Mouse (Mus musculus): ENCODE measurements around the gene Tia1. TPM values are rescaled to one million over a fixed set of nuclear protein-coding genes. Genes with fewer than 3 reads are reported as not detected.

Gene Tia1
- total RNA-seq, 2 experiments from 2014 or later, result 26.6 to 27.1 TPM

DNA sequence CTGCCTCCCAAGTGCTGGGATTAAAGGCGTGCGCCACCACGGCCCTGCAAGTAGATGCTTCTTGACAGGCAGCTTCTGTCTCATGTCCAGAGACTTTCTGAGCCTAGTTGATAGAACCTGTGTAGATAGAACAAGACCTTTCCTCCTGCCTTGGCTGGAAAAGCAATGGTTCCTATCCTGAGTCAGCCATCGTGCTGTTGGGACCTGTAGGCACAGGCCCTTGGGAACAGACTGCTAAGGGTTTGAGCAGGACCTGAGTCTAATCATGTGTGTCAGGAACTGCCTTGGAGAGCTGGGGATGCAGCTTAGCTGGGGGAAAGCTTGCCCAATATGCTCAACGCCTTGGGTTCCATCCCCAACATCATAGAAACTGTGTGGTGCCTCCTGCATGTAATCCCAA lies 70.1 kb downstream of the Tia1 start:
- no peak for DNase-seq (ENCODE audit: low spot score)
- intact Hi-C loops (cut with DNase I), result no loop called here

DNA sequence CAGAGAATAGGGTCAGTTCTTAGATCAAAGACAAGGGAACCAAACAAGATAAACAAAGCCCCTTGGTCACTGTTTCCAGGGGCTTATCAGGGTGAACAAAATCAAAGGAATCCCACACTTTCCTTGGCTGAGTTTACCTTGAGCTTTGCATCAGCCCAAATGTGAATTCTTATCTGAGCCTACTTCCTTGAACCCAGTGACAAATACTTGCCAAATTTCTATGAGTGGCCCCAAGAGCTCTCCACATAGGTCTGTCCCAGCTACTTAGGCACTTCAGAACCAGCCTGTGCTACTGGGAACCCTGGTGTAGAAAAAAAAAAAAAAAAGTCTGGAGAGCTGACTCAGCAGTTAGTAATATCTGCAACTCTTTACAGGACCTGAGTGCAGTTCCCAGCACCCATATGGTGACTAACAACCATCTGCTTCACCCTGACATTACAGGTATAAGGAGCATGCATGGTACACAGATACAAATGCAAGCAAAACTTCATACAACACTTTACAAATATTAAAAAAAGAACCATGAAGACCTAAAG lies 70.7 kb downstream of the Tia1 start:
- DNase-seq (ENCODE audit: low spot score), result no peak
- intact Hi-C loops (cut with DNase I), result no loop called here

DNA sequence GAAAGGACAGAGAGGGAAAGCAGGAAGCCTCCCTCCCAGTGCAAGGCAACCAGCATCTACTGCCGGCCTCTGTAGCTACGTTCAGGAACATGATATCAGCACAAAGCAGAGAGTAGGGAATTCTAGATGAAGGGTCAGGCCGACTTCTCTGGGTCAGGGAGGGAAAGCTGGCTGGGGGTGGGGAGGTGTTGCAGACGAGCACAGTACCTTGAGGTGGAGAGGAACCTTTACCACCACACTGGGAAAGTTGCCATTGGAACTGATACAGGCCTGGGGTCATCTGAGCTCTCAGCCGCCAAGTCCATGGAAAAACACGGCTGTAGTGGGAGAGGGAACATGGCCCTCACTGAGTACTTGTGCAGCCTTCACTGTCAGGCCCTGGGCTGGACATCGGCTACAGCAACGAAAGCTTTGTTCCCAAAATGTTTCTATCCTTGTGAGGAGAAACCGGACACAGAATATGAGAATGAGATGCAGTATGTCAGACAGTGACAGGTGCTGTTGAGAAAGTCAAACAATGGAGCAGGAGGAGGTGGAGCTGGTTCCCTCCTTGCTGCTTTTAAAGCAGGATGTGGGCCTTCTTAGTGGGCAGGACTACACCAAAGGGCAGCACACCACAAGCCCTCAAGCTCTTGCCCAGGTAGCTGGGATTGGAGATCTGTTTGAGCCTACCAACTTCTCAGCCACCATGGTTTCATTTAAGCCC lies 71.6 kb downstream of the Tia1 start:
- DNase-seq (ENCODE audit: low spot score), result peak; percentile 25
- intact Hi-C loops (cut with DNase I), result no loop called here

DNA sequence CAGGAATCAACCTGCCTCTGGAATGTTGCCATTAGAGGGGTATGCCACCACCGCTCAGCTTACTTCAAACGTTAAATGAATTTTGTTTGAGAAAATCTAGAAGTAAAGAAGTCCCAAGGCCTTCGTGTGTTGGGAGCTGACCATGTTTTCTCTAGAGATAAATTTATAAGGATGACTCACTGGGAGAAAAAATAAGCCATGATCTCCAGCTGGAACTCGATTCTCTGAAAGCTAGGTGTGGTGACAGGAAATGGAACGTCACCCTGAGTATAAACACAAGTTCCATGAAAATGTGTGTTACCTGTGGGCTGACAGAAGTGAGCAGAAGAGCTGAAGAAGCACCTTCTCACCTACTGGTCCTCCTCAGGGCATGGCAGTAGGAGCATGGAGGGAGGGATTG lies 72.9 kb downstream of the Tia1 start:
- DNase-seq (ENCODE audit: low spot score), result no peak
- intact Hi-C loops (cut with DNase I), result no loop called here

DNA sequence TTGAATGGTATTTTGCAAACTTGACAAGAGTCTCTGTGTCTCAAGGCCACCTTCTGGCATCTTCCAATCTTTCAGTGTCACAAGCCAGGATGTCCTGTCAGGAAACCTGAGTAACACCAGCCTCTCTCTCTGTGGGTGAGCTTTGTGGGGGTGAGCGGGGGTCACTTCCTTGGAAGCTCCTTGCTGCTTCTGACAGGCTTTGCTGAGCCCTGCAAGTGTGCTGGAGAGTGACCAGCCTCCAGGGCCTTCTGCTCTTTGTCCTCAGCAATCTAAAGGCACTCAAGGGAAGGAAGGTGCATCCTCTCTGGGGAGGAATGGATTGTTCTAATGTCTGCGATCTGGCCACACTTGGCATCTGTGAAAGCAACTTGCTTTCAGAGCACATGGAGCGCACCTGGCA lies 75.3 kb downstream of the Tia1 start:
- intact Hi-C loops (cut with DNase I), result no loop called here
- peak; percentile 26 for DNase-seq (ENCODE audit: low spot score)

DNA sequence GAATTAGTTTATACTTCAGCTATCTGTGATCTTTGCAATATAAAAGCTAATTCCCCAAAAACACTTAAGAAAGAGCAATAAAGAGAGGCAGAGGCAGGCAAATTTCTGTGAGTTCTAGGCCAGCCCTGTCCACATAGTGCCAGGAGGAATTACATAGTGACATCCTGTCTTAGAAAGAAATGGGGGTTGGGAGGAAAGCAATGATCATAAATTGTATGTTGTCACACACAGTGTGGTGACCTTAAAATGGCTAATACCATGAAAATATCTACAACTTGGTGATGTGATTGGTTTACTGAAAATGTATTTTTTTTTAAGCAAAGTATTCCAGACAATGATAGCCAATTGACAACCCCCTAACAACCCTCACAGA lies 75.8 kb downstream of the Tia1 start:
- no peak for DNase-seq (ENCODE audit: low spot score)
- intact Hi-C loops (cut with DNase I), result no loop called here

DNA sequence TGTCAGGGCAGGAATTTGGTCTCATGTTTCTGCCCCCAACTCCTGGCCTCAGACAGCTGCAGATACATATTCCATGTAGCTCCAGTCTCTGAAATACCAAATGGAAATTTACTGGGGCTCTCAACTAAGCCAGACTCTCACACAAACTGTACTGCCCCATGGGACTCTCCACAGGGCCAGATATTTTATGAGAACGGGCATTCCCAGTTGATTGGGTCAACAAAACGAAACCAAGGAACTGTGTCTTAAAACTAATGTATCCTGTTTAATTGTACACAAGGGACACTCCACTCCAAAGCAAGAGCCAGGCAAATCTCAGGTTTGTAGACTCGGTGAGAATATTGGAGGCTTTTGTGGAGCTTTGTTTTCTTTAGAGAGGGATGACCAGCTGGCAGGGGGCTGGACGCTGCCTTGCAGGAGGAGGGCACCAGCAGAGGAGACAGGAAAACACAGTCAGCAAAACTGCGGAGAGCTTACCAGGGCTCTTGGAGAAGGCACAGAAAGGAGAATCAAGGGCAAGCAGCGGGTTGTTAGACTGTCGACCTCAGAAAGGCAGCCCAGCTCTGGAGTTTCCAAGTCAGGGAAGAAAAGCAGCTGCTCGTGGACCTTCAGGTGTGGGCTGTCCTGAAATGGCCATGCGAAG lies 76.3 kb downstream of the Tia1 start:
- peak; percentile 49 for DNase-seq (ENCODE audit: low spot score)
- intact Hi-C loops (cut with DNase I), result no loop called here

DNA sequence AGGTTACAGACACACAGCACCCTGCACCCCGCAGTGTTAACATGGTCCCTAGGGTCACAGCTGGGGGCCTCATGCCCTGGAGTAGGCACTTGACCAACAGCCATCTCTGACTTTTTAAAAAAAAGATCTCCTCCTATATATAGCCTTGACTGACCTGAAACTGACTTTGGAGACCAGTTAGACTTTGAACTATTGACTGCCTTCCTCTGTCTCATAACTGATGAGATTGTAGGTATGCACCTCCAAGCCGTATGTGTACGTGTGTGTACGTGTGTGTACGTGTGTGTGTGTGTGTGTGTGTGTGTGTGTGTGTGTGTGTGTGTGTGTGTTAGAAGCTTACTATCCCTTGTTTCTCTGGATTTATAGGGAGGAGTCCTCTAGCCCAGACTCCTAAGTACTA lies 77.9 kb downstream of the Tia1 start:
- no peak for DNase-seq (ENCODE audit: low spot score)
- intact Hi-C loops (cut with DNase I), result no loop called here

Other genes with a start within 250 kb of the Tia1 start
- gene Tgfa, start 209.0 kb upstream of the Tia1 start, total RNA-seq (2021), result 1 to 10 TPM; 1.6 to 1.7 TPM
- 10 to 100 TPM; 25.2 to 29.7 TPM for gene Fam136a, start 38.6 kb upstream of the Tia1 start, total RNA-seq (2021)
- gene Snrpg, start 32.9 kb upstream of the Tia1 start, total RNA-seq (2021), result 10 to 100 TPM; 45.9 to 49.7 TPM
- 10 to 100 TPM; 62.1 to 72.9 TPM for gene Pcyox1, start 7.1 kb upstream of the Tia1 start, total RNA-seq (2021)
- under 1 TPM in 1 of 2 experiments, not detected in 1; 0.36 TPM for gene Gm44790, start 22.4 kb downstream of the Tia1 start, total RNA-seq (2021)
- gene C87436, start 34.2 kb downstream of the Tia1 start, total RNA-seq (2021), result 10 to 100 TPM in 1 of 2 experiments, 1 to 10 TPM in 1; 9.1 to 12.4 TPM
- 100 to 1,000 TPM; 153 to 166 TPM for gene Pcbp1, start 122.1 kb downstream of the Tia1 start, total RNA-seq (2021)
- gene Asprv1, start 223.9 kb downstream of the Tia1 start, total RNA-seq (2021), result under 1 TPM in 1 of 2 experiments, not detected in 1; 0.16 TPM

Measured in heart, postnatal 25 days (tissue).